Mouse (Mus musculus) lung, adult 2 months (tissue): ENCODE measurements around the gene Olfr763.

Experiments
- CTCF ChIP-seq: fragments of 200-500 bp; IDR thresholded peaks from 2 replicates; pipeline ENCODE4 v1.5.1; 2011; ENCODE audit warnings: mild to moderate bottlenecking, low read length, control low read depth; ENCODE audit not compliant: insufficient read depth
- POLR2A ChIP-seq: fragments of 200-500 bp; IDR thresholded peaks from 2 replicates; pipeline ENCODE4 v1.6.1; 2011; ENCODE audit warnings: low read depth, mild to moderate bottlenecking, control low read depth, low read length, borderline replicate concordance; ENCODE audit errors: extremely low read depth

DNA sequence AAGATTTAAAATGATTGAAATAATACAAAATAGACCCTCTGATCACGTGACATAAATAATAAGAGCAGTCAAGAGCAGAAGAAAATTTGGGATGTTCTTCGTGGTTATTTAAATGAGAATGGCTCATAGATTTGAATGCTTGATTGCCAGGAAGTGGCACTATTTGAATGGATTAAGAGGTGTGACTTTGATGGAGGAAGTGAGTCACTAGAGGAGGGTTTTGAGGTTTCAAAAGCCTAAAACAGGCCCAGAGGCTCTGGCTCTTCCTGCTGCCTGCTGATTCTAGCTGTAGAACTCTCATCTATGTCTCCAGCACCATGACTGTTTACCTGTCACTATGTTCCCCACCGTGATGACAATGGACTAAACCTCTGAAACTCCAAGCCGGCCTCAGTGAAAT is 37.8 kb upstream of the Olfr763 start:
- TF ChIP-seq CTCF (no peak), POLR2A (no peak)
